Mouse (Mus musculus): ENCODE data around the gene Gm17067.
"Not testable (repeated sequence)": the region's sequence is repeated elsewhere in the genome, so short reads cannot be mapped to it uniquely, and the experiment has no call there.

Gm17067 gene

DNA sequence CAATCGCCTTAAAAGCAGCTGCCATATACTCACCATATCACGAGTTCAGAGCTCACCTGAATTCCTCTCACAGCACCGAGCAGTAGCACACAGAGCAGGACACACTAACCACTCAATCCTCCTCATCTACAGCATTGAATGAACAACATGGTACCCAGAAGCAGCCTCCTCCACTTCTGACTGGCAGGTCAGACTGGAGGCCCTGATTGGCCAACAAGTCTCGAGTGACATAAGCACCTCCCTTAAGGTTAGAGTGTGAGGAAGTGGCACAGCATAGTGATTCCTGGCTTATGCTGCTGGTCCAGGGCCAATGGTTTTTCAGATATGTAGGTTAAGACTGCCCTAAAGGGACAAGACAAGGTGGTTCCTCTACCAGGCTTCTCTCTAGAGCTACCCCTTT is at the start of gene Gm17067:
Gene Gm17067, minus strand, starts transcription at position 101 of the 400 bp plus-strand sequence.
- DNase-seq (ENCODE audit: low spot score in 2 of 2) = not testable (repeated sequence)

GRCm38 (mm10) chr7:42749836-42750235 is 23.0 kb upstream of the Gm17067 start:
- no peak for DNase-seq (ENCODE audit: low spot score in 2 of 2)

DNA sequence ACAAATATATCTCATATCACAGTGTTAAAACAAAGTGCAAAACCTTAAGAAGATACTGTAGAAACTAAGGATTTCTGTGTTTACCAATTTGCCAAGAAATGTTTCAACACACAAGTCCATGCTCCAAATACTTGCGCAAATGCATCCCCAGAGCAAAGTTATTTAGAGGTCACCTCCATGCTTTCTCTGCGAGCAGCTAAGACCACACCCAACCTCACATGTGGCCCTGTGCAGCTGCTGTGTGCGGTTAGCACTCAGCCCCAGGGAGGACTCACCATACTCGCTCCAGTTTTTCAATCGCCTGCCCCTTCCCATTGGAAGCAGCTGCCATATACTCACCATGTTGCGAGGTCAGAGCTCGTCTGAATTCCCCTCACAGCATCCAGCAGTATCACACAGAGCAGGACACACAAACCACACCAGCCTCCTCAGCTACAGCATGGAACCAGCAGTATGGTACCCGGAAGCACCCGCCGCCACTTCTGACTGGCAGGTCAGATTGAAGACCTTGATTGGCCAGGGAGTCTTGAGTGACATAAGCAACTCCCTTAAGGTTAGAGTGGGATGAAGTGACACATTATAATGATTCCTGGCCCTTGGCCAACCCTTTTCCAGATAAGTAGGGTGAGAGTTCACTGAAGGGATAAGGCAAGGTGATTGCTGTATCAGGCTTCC is 11.9 kb upstream of the Gm17067 start:
- no peak for DNase-seq (ENCODE audit: low spot score in 2 of 2)

DNA sequence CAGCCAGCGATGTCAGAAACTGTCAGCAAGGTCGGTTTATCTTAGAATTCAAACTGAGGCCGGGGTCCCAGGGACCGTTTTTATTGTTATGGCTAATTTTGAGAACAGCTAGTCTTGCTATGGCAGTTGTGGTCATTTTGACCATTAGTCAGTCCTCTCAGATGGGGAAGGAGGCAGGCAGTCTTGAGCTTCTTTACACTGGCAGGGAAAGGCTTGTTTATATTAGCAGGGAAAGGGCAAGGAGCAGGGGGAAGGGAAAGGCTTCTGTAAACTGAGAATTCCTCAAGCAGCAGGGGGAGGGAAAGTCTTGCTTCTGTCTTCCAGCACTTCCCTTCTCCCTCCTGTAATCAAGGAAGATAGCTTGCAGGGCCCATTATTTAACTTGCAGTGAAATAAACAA is 33.6 kb downstream of the Gm17067 start:
- DNase-seq (ENCODE audit: low spot score in 2 of 2) = peak in 1 of 2 experiments; percentile 10

- DNase-seq (ENCODE audit: low spot score in 2 of 2) = peak; percentile 75 to 81
Measured at GRCm38 (mm10) chr7:42692362-42693158, 34.3 kb downstream of the Gm17067 start, which contains the start of gene Zfp975. TSS of gene Zfp975 (minus strand) at chr7:42692742.

GRCm38 (mm10) chr7:42680081-42680480 is 46.7 kb downstream of the Gm17067 start:
- DNase-seq (ENCODE audit: low spot score in 2 of 2) = not testable (repeated sequence)

GRCm38 (mm10) chr7:42679646-42680045 is 47.2 kb downstream of the Gm17067 start:
- not testable (repeated sequence) for DNase-seq (ENCODE audit: low spot score in 2 of 2)

GRCm38 (mm10) chr7:42660140-42660539 is 66.7 kb downstream of the Gm17067 start:
- not testable (repeated sequence) for DNase-seq (ENCODE audit: low spot score in 2 of 2)
